Mouse (Mus musculus) left cerebral cortex, postnatal 36 days (tissue): ENCODE measurements around the gene Zfp1. TPM values are rescaled to one million over a fixed set of nuclear protein-coding genes. Genes with fewer than 3 reads are reported as not detected.
"Not testable (repeated sequence)": the region's sequence is repeated elsewhere in the genome, so short reads cannot be mapped to it uniquely, and the experiment has no call there.

ENCODE experiments used
- DNase-seq, 2 experiments: peaks; one replicate each; pipeline ENCODE4 v3.0.0; 2021 to 2022; ENCODE audit warnings: low spot score in 2 of 2, mixed read lengths in 1 of 2
- intact Hi-C: fragments of 180-260 bp; cut with DNase I; formaldehyde crosslinking; loops from one replicate; pipeline ENCODE4 v1.15.1; 2025
- total RNA-seq, 2 experiments: library from RNA; stranded (reverse); gene quantifications; 2 replicates each; pipeline ENCODE4 v1.2.3; 2021

Gene Zfp1
- total RNA-seq, 2 experiments from 2014 or later = 22.7 to 24.6 TPM

DNA sequence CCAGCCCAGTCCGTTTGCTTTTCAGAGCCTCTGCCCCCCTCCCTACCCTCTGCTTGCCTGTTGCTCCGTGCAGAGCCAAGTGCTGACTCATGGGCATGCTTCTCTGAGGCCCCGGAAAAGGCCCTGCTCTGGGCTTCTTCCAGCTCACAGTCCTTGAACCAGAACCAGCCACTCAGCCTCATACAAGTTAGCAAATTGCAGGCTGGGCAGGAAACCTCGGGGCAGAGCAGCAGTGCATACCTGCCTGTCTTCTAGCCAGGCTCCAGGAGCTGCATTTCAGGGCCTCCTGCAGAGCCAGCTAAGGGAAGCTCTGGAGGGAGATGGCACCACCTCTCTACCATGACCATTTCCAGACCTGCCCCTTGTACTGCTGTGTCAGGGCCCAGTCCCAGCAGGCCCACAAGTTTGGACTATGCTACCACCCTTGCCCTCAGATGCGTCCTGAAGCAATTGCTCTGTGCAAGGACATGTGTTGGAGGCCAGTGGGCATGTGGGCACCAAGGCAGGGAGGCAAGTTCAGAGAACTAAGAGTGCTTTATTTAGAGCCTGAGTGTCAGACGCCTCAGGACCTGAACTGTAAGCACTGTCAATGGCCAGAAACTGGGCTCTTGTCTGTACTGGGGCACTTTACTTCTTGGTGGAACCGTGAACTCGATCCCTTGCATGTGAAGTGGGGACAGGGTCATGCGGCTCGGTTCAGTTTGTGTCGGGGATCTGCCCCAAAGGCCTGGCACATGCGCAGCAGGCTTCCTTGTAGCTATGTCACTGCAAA, 18.9 kb upstream of the Zfp1 start:
- intact Hi-C loops = no loop called here
- DNase-seq = peak; percentile 54 to 55

DNA sequence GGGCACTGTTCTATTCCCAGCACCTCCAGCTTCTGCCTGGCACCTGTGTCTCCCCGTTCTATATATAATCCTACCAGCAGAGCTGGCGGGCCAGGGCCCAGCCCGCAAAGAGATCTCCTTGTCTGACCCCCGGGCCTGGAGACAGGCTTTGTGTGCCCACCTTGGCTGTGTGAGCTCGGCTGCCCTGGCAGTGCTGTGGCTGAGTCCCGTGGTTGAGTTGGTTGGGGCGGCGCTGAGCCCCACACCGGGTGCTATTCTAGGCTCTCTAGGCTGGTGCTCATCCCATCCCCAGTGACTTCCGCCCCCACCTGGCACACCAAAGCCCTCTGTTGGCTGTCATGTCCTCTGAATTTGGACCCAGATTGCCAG, 18.4 kb upstream of the Zfp1 start:
- intact Hi-C loops = no loop called here
- DNase-seq = peak in 1 of 2 experiments; percentile 45

DNA sequence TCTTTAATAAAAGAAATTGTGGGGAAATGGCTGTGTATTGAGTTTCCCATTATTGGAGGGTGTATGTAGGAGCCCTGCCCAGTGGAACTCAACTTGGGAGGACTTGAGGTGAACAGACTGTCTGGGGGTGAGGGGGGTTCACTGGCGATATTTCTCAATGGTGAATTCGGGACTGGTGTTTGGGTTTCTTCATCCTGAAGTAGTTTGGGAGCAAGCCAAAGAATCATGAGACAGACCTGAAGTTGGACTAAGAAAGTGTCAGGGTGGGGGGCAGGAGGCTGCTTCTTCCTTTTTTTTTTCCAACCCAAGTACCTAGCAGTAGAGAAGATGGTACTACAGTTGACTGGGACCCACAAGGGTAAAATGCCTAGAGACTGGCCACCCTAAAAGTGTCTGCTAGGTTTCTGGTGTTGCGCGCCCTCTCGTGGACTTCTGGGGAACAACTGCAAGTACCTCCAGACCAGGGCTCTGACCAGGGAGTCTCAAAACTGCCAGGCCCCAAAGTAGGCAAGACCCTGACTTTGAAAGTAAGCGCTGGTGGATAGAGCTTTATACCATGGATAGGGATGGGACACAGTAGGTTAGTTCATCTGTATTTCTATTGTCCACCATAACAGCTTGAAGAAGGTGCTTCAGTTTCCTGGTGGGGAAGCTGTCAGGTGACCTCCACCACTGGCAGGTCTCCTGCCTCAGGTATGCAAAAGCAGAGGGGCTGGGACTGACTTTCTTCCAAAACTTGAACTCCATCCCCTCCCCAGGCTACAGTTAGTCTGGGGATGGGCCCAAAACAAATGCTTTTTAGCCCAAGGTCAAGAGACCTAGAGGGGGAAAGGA, 17.3 kb upstream of the Zfp1 start:
- intact Hi-C loops = loop anchor here (2.0 kb wide), 1 partner anchor 89 kb away; the partner anchor contains the start of gene Znrf1
- DNase-seq = peak; percentile 57 to 70

DNA sequence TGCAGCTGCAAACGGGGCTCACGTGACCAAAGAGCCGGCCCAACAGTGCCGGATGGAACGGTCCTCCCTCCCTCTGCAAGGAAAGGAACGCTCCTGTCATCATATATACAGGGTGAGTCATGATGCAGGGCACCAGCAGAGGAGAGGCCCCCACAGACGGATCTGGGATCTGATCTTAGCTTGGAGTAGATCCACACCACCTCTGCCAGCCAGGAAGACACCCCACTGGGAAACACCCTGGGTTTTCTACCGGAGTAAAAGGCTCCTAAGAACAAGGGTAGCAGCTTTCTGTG, 16.7 kb upstream of the Zfp1 start:
- intact Hi-C loops = loop anchor here (2.0 kb wide), 1 partner anchor 90 kb away; the partner anchor contains the start of gene Znrf1
- DNase-seq = peak in 1 of 2 experiments; percentile 49

DNA sequence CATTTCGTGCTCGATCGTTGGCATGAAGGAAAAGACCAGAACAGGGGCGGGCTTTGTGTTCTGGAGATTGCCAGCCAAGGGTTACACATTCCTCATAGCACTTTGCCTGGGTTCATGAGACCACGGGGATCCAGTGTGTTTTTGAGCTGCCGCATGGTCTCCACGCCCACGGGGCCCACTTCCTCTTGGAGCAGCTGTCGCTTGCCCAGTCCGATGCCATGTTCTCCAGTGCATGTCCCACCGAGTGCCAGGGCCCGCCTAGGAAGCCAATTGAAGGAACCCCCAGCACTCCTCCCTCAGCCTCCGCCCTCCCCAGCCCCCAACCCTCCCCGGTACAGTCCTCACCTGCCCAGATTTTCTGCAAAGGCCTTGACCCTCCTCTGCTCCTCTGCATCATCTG, 16.3 kb upstream of the Zfp1 start:
- DNase-seq = no peak
- intact Hi-C loops = loop anchor here (2.0 kb wide), 1 partner anchor 90 kb away; the partner anchor contains the start of gene Znrf1

DNA sequence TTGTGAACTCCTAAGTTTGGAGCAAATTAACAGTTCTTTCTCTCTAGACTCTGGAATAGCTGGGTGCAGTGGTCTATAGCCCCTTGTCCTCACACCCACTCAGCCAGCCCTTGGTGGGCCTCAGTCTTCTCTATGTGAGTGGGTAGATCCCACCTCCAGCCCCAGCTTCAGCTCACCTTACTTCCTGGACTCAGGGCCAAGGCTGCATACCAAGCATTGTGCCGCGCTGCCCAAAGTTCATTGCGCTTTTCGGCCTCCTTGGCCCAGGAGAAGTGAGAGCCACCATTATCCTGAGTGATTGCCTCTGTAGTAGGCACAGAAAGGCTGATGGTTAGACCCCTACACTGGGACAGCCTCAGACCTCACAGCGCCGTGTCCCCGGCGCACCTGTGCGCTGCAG, 15.3 kb upstream of the Zfp1 start:
- no peak for DNase-seq
- intact Hi-C loops = loop anchor here (2.0 kb wide), 1 partner anchor 91 kb away; the partner anchor contains the start of gene Znrf1

DNA sequence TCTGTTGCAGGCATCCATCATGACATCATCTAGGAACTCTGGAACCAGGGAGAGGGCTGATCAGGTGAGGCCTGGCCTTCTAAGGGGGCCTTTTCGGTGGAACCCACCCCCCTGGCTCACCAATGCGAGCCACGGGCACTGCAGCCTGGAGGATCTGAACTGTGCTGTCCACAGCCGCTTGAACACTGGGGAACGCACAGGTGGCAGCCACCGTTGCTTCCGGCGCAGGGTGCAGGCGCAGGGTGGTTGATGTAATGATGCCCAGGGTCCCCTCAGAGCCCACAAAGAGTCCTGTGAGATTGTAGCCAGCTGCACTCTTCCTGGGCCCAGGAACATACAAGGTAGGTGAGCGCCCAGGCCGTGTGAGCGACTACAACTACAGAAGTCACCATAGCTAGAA, 14.8 kb upstream of the Zfp1 start:
- intact Hi-C loops = no loop called here
- DNase-seq = no peak

DNA sequence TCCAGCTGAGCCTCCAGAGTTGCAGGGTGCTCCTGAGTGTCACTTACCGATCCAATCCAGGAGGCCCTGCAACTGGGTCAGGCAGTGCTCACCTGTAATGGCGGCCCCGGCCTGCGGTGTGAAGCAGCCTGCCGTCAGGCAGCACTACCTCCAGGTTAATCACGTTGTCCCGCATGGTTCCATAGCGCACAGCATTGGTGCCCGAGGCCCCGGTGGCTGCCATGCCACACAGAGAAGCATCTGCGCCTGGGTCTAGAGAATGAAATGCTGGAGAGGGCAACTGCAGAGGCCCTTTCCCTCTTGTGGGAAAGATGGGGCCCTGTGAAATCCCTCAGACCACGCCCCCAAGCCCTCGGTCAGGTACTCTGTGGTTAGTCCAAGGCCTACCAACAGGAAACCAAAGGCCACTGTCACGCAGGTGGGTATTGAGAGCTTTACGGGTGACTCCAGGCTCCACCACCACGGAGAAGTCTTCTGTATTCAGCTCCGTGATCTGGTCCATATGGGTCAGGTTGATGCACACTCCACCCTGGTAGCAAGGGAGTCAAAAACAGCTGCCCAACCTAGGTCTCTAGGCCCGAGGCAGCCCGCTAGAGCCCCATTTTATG, 14.2 kb upstream of the Zfp1 start:
- DNase-seq = no peak
- intact Hi-C loops = no loop called here

DNA sequence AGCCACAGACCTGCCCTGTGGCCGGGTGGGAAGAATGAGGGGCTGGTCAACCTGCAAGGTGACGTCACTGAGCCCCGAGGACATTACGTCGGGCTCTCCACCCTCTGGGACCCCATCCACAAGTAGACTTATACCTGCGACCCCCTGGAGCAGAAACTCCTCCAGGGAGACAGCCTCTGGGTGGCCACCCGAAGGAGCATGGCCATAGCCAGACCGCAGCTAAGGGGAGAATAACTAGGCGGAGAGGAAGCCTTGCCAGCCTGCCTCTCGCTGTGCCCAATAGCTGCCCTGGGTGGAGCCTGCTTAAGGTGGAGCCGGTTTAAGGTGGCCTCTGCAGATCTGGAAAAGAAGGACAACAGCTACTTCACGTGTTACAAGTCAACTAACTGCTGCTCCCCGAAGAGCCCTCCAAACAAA, 13.1 kb upstream of the Zfp1 start, which contains the start of gene Ldhd:
TSS of gene Ldhd (minus strand) at position 270 of the 417 bp plus-strand sequence.
- DNase-seq = peak in 1 of 2 experiments; percentile 58
- intact Hi-C loops = loop anchor here (10.0 kb wide), 1 partner anchor 165 kb away; no protein-coding TSS in a partner anchor

DNA sequence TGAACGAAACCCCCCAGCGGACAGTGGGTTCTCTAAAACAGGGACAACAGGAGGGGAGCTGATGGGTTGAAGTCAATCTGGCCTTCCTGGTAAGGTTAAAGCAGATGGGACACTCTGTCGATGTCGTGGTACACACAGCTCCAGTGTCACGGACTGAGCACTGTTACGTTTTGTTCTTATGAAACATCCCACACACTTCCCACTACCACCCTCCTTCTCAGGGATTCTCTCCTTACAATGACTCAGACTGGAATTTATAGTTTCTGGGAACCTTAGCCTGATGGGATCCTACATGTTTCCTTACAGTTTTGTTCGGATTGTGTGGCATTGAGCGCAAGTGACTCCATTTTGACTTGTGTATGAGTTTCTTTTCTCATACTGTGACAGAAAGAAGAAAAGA, 11.6 kb upstream of the Zfp1 start:
- intact Hi-C loops = loop anchor here (10.0 kb wide), 1 partner anchor 167 kb away; no protein-coding TSS in a partner anchor
- DNase-seq = no peak

DNA sequence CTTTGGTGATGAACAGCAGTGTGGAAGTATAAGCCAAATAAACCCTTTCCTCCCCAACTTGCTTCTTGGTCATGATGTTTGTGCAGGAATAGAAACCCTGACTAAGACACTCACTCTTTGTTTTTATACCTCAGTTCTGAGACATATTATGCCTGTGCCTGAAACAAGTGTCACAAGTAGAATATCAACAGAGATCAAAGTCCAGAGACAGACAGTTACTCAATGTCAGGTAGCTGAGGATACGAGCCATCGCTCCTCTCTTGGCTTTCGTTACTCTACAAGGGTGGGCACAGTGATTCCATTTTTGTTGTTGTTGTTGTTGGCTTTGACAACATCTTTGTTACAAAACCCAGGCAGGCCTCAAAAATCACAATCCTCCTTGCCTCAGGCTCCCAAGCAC, 10.2 kb upstream of the Zfp1 start:
- intact Hi-C loops = loop anchor here (10.0 kb wide), 1 partner anchor 168 kb away; no protein-coding TSS in a partner anchor
- DNase-seq = no peak

DNA sequence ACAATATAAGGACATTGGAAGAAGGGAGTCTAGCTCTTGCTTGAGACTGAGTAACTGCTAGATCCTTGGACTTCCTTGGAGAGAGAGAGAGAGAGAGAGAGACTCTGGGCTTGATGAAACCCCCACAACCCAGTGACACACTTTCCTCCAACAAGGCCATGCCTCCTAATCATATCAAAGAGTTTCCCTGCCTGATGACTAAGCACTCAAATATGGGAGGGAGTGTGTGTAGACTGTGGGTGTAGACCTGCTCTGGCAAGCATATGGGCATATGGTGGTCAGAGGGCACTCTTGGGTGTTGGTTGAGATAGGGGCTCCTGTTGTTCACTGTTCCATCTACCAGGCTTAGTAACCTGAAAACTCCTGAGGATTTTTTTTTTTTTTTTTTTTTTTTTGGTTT, 5.1 kb upstream of the Zfp1 start:
- no peak for DNase-seq
- intact Hi-C loops = loop anchor here (10.0 kb wide), 1 partner anchor 173 kb away; no protein-coding TSS in a partner anchor

DNA sequence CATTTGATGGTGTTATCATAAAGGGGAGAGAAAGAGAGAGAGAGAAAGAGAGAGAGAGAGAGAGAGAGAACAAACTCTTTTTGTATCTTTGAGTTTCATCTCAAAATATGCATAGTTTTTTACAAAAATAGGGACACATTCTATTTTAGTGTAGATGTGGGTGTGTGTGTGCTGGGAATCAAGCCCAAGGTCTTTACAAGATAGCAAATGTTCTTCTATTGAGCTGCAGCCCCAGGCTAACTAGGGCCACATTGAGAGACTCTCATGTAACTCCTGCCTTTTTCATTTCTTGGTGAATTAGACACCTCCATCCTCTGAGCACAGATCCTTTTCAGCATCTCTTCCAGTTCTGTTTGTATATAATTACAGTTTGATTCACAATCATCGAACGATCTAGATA, 2.1 kb upstream of the Zfp1 start:
- intact Hi-C loops = loop anchor here (5.0 kb wide), 1 partner anchor 104 kb away; the partner anchor contains the start of gene Znrf1
- no peak for DNase-seq

DNA sequence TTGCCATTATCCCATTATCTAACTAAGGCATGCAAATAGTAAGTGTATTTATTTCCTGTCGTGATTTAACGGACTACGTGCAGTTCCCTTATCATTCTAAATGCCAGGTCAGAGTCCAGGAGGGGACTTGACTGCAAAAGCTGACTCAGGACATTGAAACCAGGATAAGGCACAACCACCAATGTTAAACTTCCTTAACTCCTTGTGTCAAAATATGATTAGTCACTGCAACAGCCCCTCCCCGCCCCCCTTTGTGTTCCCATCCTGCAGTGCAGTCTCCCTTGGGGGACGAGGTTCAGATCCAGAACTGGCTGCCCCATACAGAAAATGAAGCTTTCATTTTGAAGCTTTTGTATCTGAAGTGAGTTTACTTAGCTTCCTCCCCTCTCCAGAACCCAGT, 705 bp upstream of the Zfp1 start:
- intact Hi-C loops = loop anchor here (5.0 kb wide), 1 partner anchor 105 kb away; the partner anchor contains the start of gene Znrf1
- no peak for DNase-seq

DNA sequence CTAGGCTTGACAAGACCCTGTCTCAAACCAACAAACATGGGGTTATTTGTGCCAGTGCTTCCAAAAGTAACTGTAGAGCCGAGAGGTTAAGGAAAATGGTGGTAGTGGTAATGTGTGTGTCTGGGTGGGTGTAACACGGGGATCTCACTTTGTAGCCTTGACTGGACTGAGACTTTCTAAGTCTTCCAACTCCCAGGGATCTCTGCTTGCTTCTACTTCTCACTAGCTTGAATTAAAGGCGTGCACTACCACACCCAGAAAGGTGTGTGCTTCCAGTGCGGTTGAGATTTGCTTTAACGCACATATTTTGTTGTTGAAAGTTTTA, 300 bp upstream of the Zfp1 start:
- no peak for DNase-seq
- intact Hi-C loops = loop anchor here (5.0 kb wide), 1 partner anchor 106 kb away; the partner anchor contains the start of gene Znrf1

DNA sequence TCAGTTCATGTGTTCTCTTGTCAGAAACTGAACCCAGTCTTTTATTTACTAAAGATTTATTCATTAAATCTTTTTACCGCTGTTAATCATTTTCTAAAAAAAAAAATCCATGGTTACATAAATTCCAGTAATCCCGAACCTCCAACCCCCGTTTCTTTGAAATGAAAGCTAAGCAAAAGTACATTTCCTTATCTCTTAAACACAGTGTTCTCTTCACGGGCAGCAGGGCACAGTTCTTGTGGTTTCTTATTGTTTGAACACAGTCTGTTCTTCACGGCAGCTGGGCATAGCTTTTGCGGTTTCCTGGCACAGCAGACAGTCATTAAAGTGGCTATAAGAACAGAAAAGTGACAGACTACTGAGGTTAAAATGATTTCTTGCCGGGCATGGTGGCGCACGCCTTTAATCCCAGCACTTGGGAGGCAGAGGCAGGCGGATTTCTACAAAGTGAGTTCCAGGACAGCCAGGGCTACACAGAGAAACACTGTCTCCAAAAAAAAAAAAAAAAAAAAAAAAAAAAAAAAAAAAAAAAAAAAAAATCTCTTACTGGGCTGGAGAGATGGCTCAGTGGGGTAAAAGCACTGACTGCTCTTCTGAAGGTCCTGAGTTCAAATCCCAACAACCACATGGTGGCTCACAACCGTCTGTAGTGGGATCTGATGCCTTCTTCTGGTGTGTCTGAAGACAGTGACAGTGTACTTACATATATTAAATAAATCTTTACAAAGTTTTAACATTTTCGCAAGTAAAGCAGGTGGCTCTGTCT, 1.3 kb downstream of the Zfp1 start:
- intact Hi-C loops = loop anchor here (5.0 kb wide), 1 partner anchor 107 kb away; the partner anchor contains the start of gene Znrf1
- not testable (repeated sequence) for DNase-seq

DNA sequence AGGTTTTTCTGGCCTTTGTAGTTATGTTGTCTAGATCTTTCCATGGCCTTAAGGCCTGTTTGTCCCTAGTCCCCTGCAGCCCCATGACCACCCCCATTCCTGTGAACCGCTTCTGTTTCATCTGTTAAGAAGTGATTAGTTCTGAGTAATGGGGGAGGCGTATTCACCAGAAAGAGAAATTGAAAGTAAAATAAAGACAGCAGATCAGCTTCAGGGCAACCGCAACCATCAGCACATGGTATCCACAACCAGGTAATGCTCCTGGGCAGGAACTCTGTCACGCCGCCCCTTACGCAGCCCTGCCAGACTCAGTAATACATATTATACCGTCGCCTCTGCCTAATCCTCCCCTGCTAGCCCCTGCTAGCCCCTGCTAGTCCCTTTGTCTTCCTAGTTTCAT, 2.5 kb downstream of the Zfp1 start:
- no peak for DNase-seq
- intact Hi-C loops = no loop called here

DNA sequence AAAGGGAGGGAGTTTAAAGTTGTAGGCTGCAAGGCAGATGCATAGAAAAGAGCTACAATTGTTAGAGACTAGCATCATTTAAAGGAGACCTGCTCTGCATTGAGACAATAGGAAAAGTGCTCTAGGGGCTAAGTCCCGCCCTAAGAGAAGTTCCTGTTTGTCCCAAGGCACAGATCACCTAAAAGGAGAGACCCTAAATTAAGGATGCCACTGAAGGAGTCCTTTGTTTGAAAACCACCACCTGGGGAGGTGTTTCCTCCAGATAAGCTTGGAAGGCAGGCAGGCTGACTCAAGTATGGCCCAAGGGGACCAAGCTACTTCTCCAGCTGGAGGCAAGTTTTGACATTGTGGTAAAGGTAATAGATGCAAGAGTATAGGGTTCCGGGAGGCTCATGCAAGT, 5.6 kb downstream of the Zfp1 start:
- DNase-seq = no peak
- intact Hi-C loops = no loop called here

DNA sequence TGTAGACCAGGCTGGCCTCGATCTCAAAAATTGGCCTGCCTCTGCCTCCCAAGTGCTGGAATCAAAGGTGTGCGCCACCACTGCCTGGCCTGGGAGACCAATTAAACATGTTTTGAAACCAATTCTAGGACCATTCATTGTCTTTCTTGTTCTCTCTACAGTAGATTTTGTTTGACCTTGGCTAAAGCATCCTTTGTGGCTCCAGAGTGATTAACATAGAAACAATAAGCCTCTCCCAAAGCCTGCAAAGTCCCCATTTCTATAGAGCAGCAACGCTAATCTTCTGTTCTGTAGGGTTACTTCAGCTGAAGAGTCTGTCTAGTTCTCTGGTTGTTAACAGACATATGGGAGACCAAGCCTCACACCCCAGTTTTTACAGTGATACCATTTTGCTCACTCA, 7.5 kb downstream of the Zfp1 start:
- no peak for DNase-seq
- intact Hi-C loops = no loop called here
